Mouse (Mus musculus) liver, adult (tissue): ENCODE measurements around the gene Tuba3b.

Experiments
- GATA4 ChIP-seq: IDR thresholded peaks from 2 replicates; pipeline ENCODE4 v1.6.1; 2014; ENCODE audit warnings: mild to moderate bottlenecking, low read length; ENCODE audit not compliant: insufficient replicate concordance

Tuba3b gene

GRCm38 (mm10) chr6:145592531-145592998, 23.0 kb upstream of the Tuba3b start:
- TF ChIP-seq GATA4, result no peak

- TF ChIP-seq GATA4, result no peak
Observed at GRCm38 (mm10) chr6:145593991-145594390, 21.6 kb upstream of the Tuba3b start.

GRCm38 (mm10) chr6:145595905-145596304, 19.7 kb upstream of the Tuba3b start:
- no peak for TF ChIP-seq GATA4

- peak; percentile 82 for TF ChIP-seq GATA4
Observed at GRCm38 (mm10) chr6:145598794-145599555, 16.6 kb upstream of the Tuba3b start.

- no peak for TF ChIP-seq GATA4
Observed at GRCm38 (mm10) chr6:145604126-145604525, 11.4 kb upstream of the Tuba3b start.

GRCm38 (mm10) chr6:145604648-145605047, 10.9 kb upstream of the Tuba3b start:
- TF ChIP-seq GATA4, result no peak

- TF ChIP-seq GATA4, result no peak
Observed at GRCm38 (mm10) chr6:145605203-145605602, 10.4 kb upstream of the Tuba3b start.

GRCm38 (mm10) chr6:145607746-145608145, 7.8 kb upstream of the Tuba3b start:
- TF ChIP-seq GATA4, result no peak; the same call in 1 of the 2 replicates

- no peak for TF ChIP-seq GATA4
Observed at GRCm38 (mm10) chr6:145608693-145609092, 6.9 kb upstream of the Tuba3b start.

- no peak for TF ChIP-seq GATA4
Observed at GRCm38 (mm10) chr6:145610901-145611300, 4.7 kb upstream of the Tuba3b start.

GRCm38 (mm10) chr6:145612611-145613010, 2.9 kb upstream of the Tuba3b start:
- no peak for TF ChIP-seq GATA4

- TF ChIP-seq GATA4, result no peak
Observed at GRCm38 (mm10) chr6:145614219-145614618, 1.3 kb upstream of the Tuba3b start, which contains the start of gene Lmntd1. Lmntd1 (minus strand) TSS chr6:145614319.

- TF ChIP-seq GATA4, result no peak
Observed at GRCm38 (mm10) chr6:145616402-145617229, 1.1 kb downstream of the Tuba3b start.

- no peak for TF ChIP-seq GATA4
Observed at GRCm38 (mm10) chr6:145623141-145623540, 7.6 kb downstream of the Tuba3b start.

GRCm38 (mm10) chr6:145630269-145630668, 14.7 kb downstream of the Tuba3b start:
- TF ChIP-seq GATA4, result no peak

- no peak for TF ChIP-seq GATA4
Observed at GRCm38 (mm10) chr6:145634454-145634853, 18.9 kb downstream of the Tuba3b start.
